27 mouse cellular contexts compared by ENCODE assay signal in genomic region chr11:59312060-59312459, GRCm38 (mm10). TPM values are rescaled to one million over a fixed set of nuclear protein-coding genes. Genes with fewer than 3 reads are reported as not detected.
A peak's percentile ranks its signal among the peaks of the same experiment; 100 is the strongest.
DNase-seq lines count a peak whose midpoint lies in the region; ATAC-seq lines count a peak whose summit lies in the region.
"Had no signal": no experiment of that assay in that cellular context is flagged by ENCODE, and none has a peak within 500 bp of the region (broad histone marks: within the 10 kb centered on the region; RNA-seq: fewer than 3 reads in every experiment).

No protein-coding gene starts in this region.

- H3K27ac ChIP-seq in forebrain, embryonic 10.5 days = peak overlapping the region; percentile 79
- H3K27ac ChIP-seq in forebrain, embryonic 16.5 days (ENCODE audit: low read length) = no peak overlapping the region
- peak overlapping the region; percentile 57 for H3K27ac ChIP-seq in hindbrain, embryonic 10.5 days
- no peak overlapping the region for H3K27ac ChIP-seq in hindbrain, embryonic 14.5 days
- no peak overlapping the region for H3K27ac ChIP-seq in embryonic facial prominence, embryonic 13.5 days
- H3K27ac ChIP-seq: forebrain, embryonic 13.5 days; hindbrain, embryonic 15.5 days; layer of hippocampus, adult 2 months; left cerebral cortex, adult 2 months; liver, embryonic 14.5 days; lung, embryonic 15.5 days; midbrain, embryonic 12.5 days had no signal

- peaks cover 71% of the 10 kb centered on the region for H3K27me3 ChIP-seq in forebrain, embryonic 10.5 days (ENCODE audit: poor library complexity, severe bottlenecking)
- H3K27me3 ChIP-seq in forebrain, embryonic 16.5 days (replicated peaks; ENCODE audit: control insufficient read depth, insufficient read depth, low read length) = peaks cover 21% of the 10 kb centered on the region
- H3K27me3 ChIP-seq in hindbrain, embryonic 10.5 days (ENCODE audit: insufficient read depth, poor library complexity, severe bottlenecking) = peaks cover 53% of the 10 kb centered on the region
- peaks cover 30% of the 10 kb centered on the region for H3K27me3 ChIP-seq in hindbrain, embryonic 14.5 days (ENCODE audit: control insufficient read depth, insufficient read depth, low read length)
- peaks cover 12% of the 10 kb centered on the region for H3K27me3 ChIP-seq in embryonic facial prominence, embryonic 13.5 days
- H3K27me3 ChIP-seq: Patski had no signal

- peaks cover 87% of the 10 kb centered on the region for H3K4me1 ChIP-seq in forebrain, embryonic 10.5 days
- H3K4me1 ChIP-seq in forebrain, embryonic 16.5 days (replicated peaks; ENCODE audit: control insufficient read depth, insufficient read depth, low read length) = peaks cover 28% of the 10 kb centered on the region
- H3K4me1 ChIP-seq in hindbrain, embryonic 10.5 days (replicated peaks) = peaks cover 84% of the 10 kb centered on the region
- H3K4me1 ChIP-seq in hindbrain, embryonic 14.5 days (replicated peaks; ENCODE audit: control insufficient read depth, insufficient read depth, low read length) = peaks cover 26% of the 10 kb centered on the region; the same call in 1 of the 2 replicates
- peaks cover 91% of the 10 kb centered on the region for H3K4me1 ChIP-seq in embryonic facial prominence, embryonic 13.5 days

- H3K36me3 ChIP-seq in forebrain, embryonic 10.5 days (replicated peaks) = no peaks in the 10 kb centered on the region
- no peaks in the 10 kb centered on the region for H3K36me3 ChIP-seq in forebrain, embryonic 16.5 days (ENCODE audit: control insufficient read depth, insufficient read depth)
- H3K36me3 ChIP-seq in hindbrain, embryonic 10.5 days = no peaks in the 10 kb centered on the region
- no peaks in the 10 kb centered on the region for H3K36me3 ChIP-seq in hindbrain, embryonic 14.5 days (replicated peaks; ENCODE audit: control insufficient read depth, insufficient read depth)
- no peaks in the 10 kb centered on the region for H3K36me3 ChIP-seq in embryonic facial prominence, embryonic 13.5 days
- H3K36me3 ChIP-seq: hindbrain, embryonic 15.5 days; lung, embryonic 15.5 days; midbrain, embryonic 12.5 days had no signal

- WGBS in forebrain, embryonic 10.5 days = 81% methylated on average over 6 of the region's 6 CpGs
- WGBS in forebrain, embryonic 16.5 days = 63% methylated on average over 6 of the region's 6 CpGs
- 70% methylated on average over 6 of the region's 6 CpGs for WGBS in hindbrain, embryonic 10.5 days
- WGBS in hindbrain, embryonic 14.5 days = 67% methylated on average over 6 of the region's 6 CpGs
- WGBS in embryonic facial prominence, embryonic 13.5 days = 55% methylated on average over 6 of the region's 6 CpGs

- no peak for DNase-seq in forebrain, embryonic 10.5 days (ENCODE audit: extremely low spot score, low spot score)
- no peak for DNase-seq in hindbrain, embryonic 10.5 days (ENCODE audit: low spot score)
- no peak for DNase-seq in hindbrain, embryonic 14.5 days (ENCODE audit: low spot score)
- no peak for DNase-seq in thymus, postnatal 4 days
- DNase-seq in kidney, postnatal 10 days = no peak
- DNase-seq: adrenal gland, postnatal 10 days; cerebellum, adult 8-10 months; cerebellum, postnatal 25 days; heart, postnatal 36 days; kidney, adult 11 months; kidney, postnatal 25 days; liver had no signal

- no peak overlapping the region for H3K4me2 ChIP-seq in forebrain, embryonic 16.5 days (ENCODE audit: low read length)
- H3K4me2 ChIP-seq in hindbrain, embryonic 14.5 days (replicated peaks) = no peak overlapping the region
- no peak overlapping the region for H3K4me2 ChIP-seq in embryonic facial prominence, embryonic 13.5 days
- H3K4me2 ChIP-seq: forebrain, embryonic 13.5 days; heart, embryonic 11.5 days; hindbrain, embryonic 15.5 days; lung, embryonic 15.5 days; midbrain, embryonic 12.5 days had no signal

- H3K9ac ChIP-seq in forebrain, embryonic 16.5 days (replicated peaks; ENCODE audit: low read depth, low read length) = no peak overlapping the region
- H3K9ac ChIP-seq in hindbrain, embryonic 14.5 days = no peak overlapping the region
- peak overlapping the region; percentile 32; the same call in 1 of the 2 replicates for H3K9ac ChIP-seq in embryonic facial prominence, embryonic 13.5 days
- H3K9ac ChIP-seq: forebrain, embryonic 13.5 days; hindbrain, embryonic 15.5 days; liver, embryonic 14.5 days; lung, embryonic 15.5 days; midbrain, embryonic 12.5 days had no signal

- no peak overlapping the region for H3K4me3 ChIP-seq in forebrain, embryonic 10.5 days
- no peak overlapping the region for H3K4me3 ChIP-seq in forebrain, embryonic 16.5 days (replicated peaks; ENCODE audit: low read length)
- H3K4me3 ChIP-seq in hindbrain, embryonic 10.5 days = 0 out of 2 replicates have a peak overlapping the region, but pooled peaks have one; percentile 3
- H3K4me3 ChIP-seq in hindbrain, embryonic 14.5 days (replicated peaks; ENCODE audit: low read length) = no peak overlapping the region
- H3K4me3 ChIP-seq in embryonic facial prominence, embryonic 13.5 days = no peak overlapping the region
- H3K4me3 ChIP-seq: erythroblast, embryonic 14.5 days; forebrain, embryonic 13.5 days; hindbrain, embryonic 15.5 days; layer of hippocampus, adult 2 months; left cerebral cortex, adult 2 months; lung, embryonic 15.5 days; midbrain, embryonic 12.5 days had no signal

- ATAC-seq in forebrain, embryonic 16.5 days = no peak
- ATAC-seq in hindbrain, embryonic 14.5 days (ENCODE audit: low FRiP score) = no peak
- no peak for ATAC-seq in embryonic facial prominence, embryonic 13.5 days (ENCODE audit: insufficient number of reproducible peaks, insufficient read depth, low FRiP score, low TSS enrichment, low read depth)
- ATAC-seq: forebrain, embryonic 13.5 days; inflammation-experienced regulatory T-cells, adult 6 months; Patski had no signal

- no peaks in the 10 kb centered on the region for H3K9me3 ChIP-seq in forebrain, embryonic 10.5 days
- no peaks in the 10 kb centered on the region for H3K9me3 ChIP-seq in forebrain, embryonic 16.5 days (ENCODE audit: control insufficient read depth, low read length)
- H3K9me3 ChIP-seq in hindbrain, embryonic 10.5 days = no peaks in the 10 kb centered on the region
- H3K9me3 ChIP-seq in hindbrain, embryonic 14.5 days (ENCODE audit: control insufficient read depth, low read length) = no peaks in the 10 kb centered on the region
- H3K9me3 ChIP-seq in embryonic facial prominence, embryonic 13.5 days = no peaks in the 10 kb centered on the region
- H3K9me3 ChIP-seq: forebrain, embryonic 13.5 days; hindbrain, embryonic 15.5 days; lung, embryonic 15.5 days; midbrain, embryonic 12.5 days had no signal

RNA-seq across cellular contexts. Expression of gene Wnt9a, which starts 5.3 kb away (rescaled TPM):
- 9.9 and 10.9 TPM in 2 replicates for polyA plus RNA-seq in forebrain, embryonic 10.5 days (2016; fragmentation: Nextera tagmentation; extraction: Ambion mirVana)
- 1.5 and 1.6 TPM in 2 replicates for polyA plus RNA-seq in forebrain, embryonic 16.5 days (2015; fragmentation: Nextera tagmentation; extraction: Ambion mirVana)
- 9.8 and 10.7 TPM in 2 replicates for polyA plus RNA-seq in hindbrain, embryonic 10.5 days (2016; fragmentation: Nextera tagmentation; extraction: Ambion mirVana)
- polyA plus RNA-seq in hindbrain, embryonic 14.5 days (2014; fragmentation: Nextera tagmentation; extraction: Ambion mirVana) = 2.1 TPM in 2 replicates
- polyA plus RNA-seq in embryonic facial prominence, embryonic 13.5 days (2015; fragmentation: Nextera tagmentation; extraction: Ambion mirVana) = 6.9 and 7.3 TPM in 2 replicates
- polyA plus RNA-seq: erythroblast, embryonic 14.5 days; inflammation-experienced regulatory T-cells, adult 6 months had no signal

RNA-seq across cellular contexts. Expression of gene Wnt3a, which starts 21.5 kb away (rescaled TPM):
- 8.4 and 11.8 TPM in 2 replicates for polyA plus RNA-seq in forebrain, embryonic 10.5 days (2016; fragmentation: Nextera tagmentation; extraction: Ambion mirVana)
- polyA plus RNA-seq in forebrain, embryonic 16.5 days (2015; fragmentation: Nextera tagmentation; extraction: Ambion mirVana) = 0.35 and 0.73 TPM in 2 replicates
- polyA plus RNA-seq in hindbrain, embryonic 10.5 days (2016; fragmentation: Nextera tagmentation; extraction: Ambion mirVana) = 14.2 and 18.2 TPM in 2 replicates
- polyA plus RNA-seq in hindbrain, embryonic 14.5 days (2014; fragmentation: Nextera tagmentation; extraction: Ambion mirVana) = 0.40 and 0.43 TPM in 2 replicates
- polyA plus RNA-seq in embryonic facial prominence, embryonic 13.5 days (2015; fragmentation: Nextera tagmentation; extraction: Ambion mirVana) = 3.7 and 4.0 TPM in 2 replicates
- polyA plus RNA-seq: heart, embryonic 11.5 days; heart, embryonic 16.5 days; kidney, embryonic 14.5 days; Patski had no signal

Comparison
In these comparisons a context has a peak if more than half of its experiments do, and no peak if none do; other contexts are left out.
1. H3K27ac ChIP-seq: peak in forebrain, embryonic 10.5 days (single experiment) and hindbrain, embryonic 10.5 days (single experiment); none in forebrain, embryonic 16.5 days (single experiment), hindbrain, embryonic 14.5 days (single experiment) and embryonic facial prominence, embryonic 13.5 days (single experiment).